Mouse (Mus musculus) neutrophil, adult 5-6 weeks (primary cell): Measurements from ENCODE around the gene Klra17. TPM values are rescaled to one million over a fixed set of nuclear protein-coding genes. Genes with fewer than 3 reads are reported as not detected.
"Not testable (repeated sequence)": the region's sequence is repeated elsewhere in the genome, so short reads cannot be mapped to it uniquely, and the experiment has no call there.

Source experiments
- ATAC-seq: fragments of 151-379, 151-347 bp; 2 replicates; pipeline ENCODE4 v1.8.0; 2017; ENCODE audit warnings: mild to moderate bottlenecking, moderate TSS enrichment; ENCODE audit not compliant: insufficient number of reproducible peaks, poor library complexity, low FRiP score, severe bottlenecking; ENCODE audit errors: extremely low read depth
- total RNA-seq: library from RNA; stranded (forward); fragments of 200-1000 nt; gene quantifications from 2 replicates; pipeline ENCODE4 v1.2.3, GENCODE M21; 2017

Gene Klra17
- 43.4 and 44.9 TPM in 2 replicates for total RNA-seq

- peak; percentile 66; the same call in 1 of the 2 replicates for ATAC-seq
Measured at GRCm38 (mm10) chr6:129876549-129876948, at the start of gene Klra17. Klra17 (minus strand) TSS chr6:129876672.

GRCm38 (mm10) chr6:129917476-129917946 is 41.0 kb upstream of the Klra17 start, which contains the start of gene Klra5:
Klra5 (minus strand) TSS chr6:129917650.
- ATAC-seq: not testable (repeated sequence)

DNA sequence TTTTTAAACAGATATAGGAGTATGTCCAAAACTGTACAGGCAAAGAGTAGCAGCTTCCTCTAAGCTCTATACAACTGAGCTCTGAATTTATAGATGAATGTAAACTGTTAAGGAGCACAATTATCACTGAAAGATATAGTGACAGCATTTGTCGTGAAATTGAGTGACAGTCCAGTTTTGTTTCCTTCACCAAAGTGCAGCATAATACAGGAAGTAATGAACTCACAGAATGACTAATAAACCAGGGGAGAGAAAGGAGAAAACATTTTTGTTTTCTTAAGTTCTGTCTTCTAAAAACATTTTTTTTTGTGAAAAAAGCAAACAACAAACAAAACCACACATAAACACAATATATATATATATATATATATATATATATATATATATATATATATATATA is 40.5 kb upstream of the Klra17 start:
- ATAC-seq: 0 out of 2 replicates have a peak, but pooled peaks have one; percentile 26

- peak; percentile 48; the same call in 1 of the 2 replicates for ATAC-seq
Measured at GRCm38 (mm10) chr6:129882525-129882924, 6.1 kb upstream of the Klra17 start.

- ATAC-seq: not testable (repeated sequence)
Measured at GRCm38 (mm10) chr6:129862349-129862748, 14.1 kb downstream of the Klra17 start, which contains the start of gene Gm17631. Gm17631 (plus strand) TSS chr6:129862649.

GRCm38 (mm10) chr6:129825559-129825958 is 50.9 kb downstream of the Klra17 start:
- ATAC-seq: no peak

DNA sequence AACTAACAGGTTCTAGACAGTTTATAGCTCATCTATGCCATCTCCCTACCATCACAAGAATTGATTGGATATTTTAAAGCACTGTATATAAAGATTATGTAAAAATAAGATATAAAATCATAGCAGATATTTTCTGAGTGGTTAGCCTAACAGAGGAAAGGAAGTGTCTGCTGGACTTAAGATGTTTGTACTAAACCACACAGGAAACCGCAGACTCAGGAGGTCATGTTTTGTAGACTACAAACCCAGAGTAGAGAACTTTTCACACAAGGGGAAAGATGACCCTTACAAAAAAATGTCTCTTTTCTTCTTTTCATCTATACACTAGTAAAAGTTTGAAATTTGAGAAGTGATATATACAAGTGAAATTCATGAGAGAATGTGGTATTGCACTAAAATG is 52.5 kb downstream of the Klra17 start:
- no peak for ATAC-seq

DNA sequence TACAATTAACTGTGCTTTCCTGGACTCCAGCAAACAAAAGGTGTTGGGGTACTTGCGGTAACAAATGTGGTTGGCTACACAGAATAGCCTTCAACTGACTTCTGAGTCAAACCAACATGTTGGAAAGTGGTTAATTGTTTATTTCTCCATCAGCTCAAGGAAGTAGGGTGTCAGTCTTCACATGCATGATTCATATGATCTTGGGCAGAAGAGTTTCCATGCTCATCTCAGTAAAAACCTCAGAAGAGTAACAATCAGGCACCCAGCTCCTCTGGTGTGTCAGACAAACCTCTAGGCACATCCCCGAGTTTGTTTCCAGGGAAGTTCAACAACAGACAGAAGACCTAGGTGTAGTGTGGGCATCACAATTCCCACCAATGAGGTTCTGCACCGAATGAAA is 58.7 kb downstream of the Klra17 start:
- ATAC-seq: no peak

- ATAC-seq: not testable (repeated sequence)
Measured at GRCm38 (mm10) chr6:129784170-129784569, 92.3 kb downstream of the Klra17 start, which contains the start of gene Gm156. Gm156 (minus strand) TSS chr6:129784270.

Other genes with a start within 250 kb of the Klra17 start
- gene Klrc3, start 233.3 kb downstream of the Klra17 start, total RNA-seq: not detected in 2 replicates
- 2.1 and 3.3 TPM in 2 replicates for gene Klrc2, start 216.0 kb downstream of the Klra17 start, total RNA-seq
- 1.2 and 2.8 TPM in 2 replicates for gene Klrc1, start 197.7 kb downstream of the Klra17 start, total RNA-seq
- not detected in 2 replicates for gene Klri1, start 159.5 kb downstream of the Klra17 start, total RNA-seq
- 1.2 and 1.6 TPM in 2 replicates for gene Klri2, start 136.2 kb downstream of the Klra17 start, total RNA-seq
- gene Gm156, start 92.4 kb downstream of the Klra17 start, total RNA-seq: not detected in 2 replicates
- gene Gm17631, start 14.0 kb downstream of the Klra17 start, total RNA-seq: not detected in 2 replicates
- gene Klra5, start 41.0 kb upstream of the Klra17 start, total RNA-seq: not detected in 2 replicates
- gene Klra6, start 150.3 kb upstream of the Klra17 start, total RNA-seq: not detected in 2 replicates
- gene Klra4, start 190.6 kb upstream of the Klra17 start, total RNA-seq: 0.37 and 1.6 TPM in 2 replicates